Mouse (Mus musculus) embryonic facial prominence, embryonic 14.5 days (tissue): ENCODE measurements around the gene Srgap1. TPM values are rescaled to one million over a fixed set of nuclear protein-coding genes. Genes with fewer than 3 reads are reported as not detected.
A peak's percentile ranks its signal among the peaks of the same experiment; 100 is the strongest.

ENCODE experiments used
- ATAC-seq: fragments of 200-750 bp; cut with Nextera tagmentation; 2 replicates; pipeline ENCODE4 v1.8.0; 2017; ENCODE audit warnings: low read depth, moderate number of reproducible peaks, moderate TSS enrichment
- DNase-seq: peaks from one replicate; pipeline ENCODE4 v3.0.0-alpha.2; 2015; ENCODE audit warnings: low spot score
- H3K27ac ChIP-seq: fragments of 300-500 bp; sonication (generic); replicated peaks from 2 replicates; pipeline ENCODE4 v1.5.1; 2014; ENCODE audit warnings: low read depth, mild to moderate bottlenecking, low read length, moderate library complexity
- H3K27me3 ChIP-seq: fragments of 300-500 bp; sonication (generic); replicated peaks from 2 replicates; pipeline ENCODE4 v1.6.1; 2014; ENCODE audit warnings: low read length; ENCODE audit not compliant: control insufficient read depth, insufficient read depth
- H3K36me3 ChIP-seq: fragments of 300-500 bp; sonication (generic); 2 replicates; pipeline ENCODE4 v1.6.1; 2014; ENCODE audit warnings: low read length, mixed read lengths; ENCODE audit not compliant: control insufficient read depth, insufficient read depth
- H3K4me1 ChIP-seq: fragments of 300-500 bp; sonication (generic); 2 replicates; pipeline ENCODE4 v1.6.1; 2014; ENCODE audit warnings: antibody characterized with exemption, low read length; ENCODE audit not compliant: control insufficient read depth, insufficient read depth
- H3K4me2 ChIP-seq: fragments of 300-500 bp; sonication (generic); 2 replicates; pipeline ENCODE4 v1.6.1; 2014; ENCODE audit warnings: low read depth, mild to moderate bottlenecking, low read length, moderate library complexity, mixed read lengths
- H3K4me3 ChIP-seq: fragments of 300-500 bp; sonication (generic); 2 replicates; pipeline ENCODE4 v1.5.1; 2014; ENCODE audit warnings: low read depth, mild to moderate bottlenecking, low read length
- H3K9ac ChIP-seq: fragments of 300-500 bp; sonication (generic); 2 replicates; pipeline ENCODE4 v1.6.1; 2014; ENCODE audit warnings: low read depth, mild to moderate bottlenecking, low read length, moderate library complexity, mixed read lengths
- H3K9me3 ChIP-seq: fragments of 300-500 bp; sonication (generic); 2 replicates; pipeline ENCODE4 v1.6.1; 2016; ENCODE audit warnings: low read length; ENCODE audit not compliant: control insufficient read depth
- WGBS: fragments of 180-500 bp; shearing (Covaris S2); extraction: QIAGEN DNeasy Blood & Tissue Kit; methylation state at CpG from one replicate; pipeline ENCODE4 v1.1.7; 2014; 5-methylcytosine and 5-hydroxymethylcytosine counted together
- polyA plus RNA-seq: library from polyadenylated mRNA; unstranded; fragments of >200 nt; fragmentation: Nextera tagmentation; extraction: Ambion mirVana; gene quantifications from 2 replicates; pipeline ENCODE4 v1.2.1, GENCODE M21; 2014

Gene Srgap1
- polyA plus RNA-seq, 1 experiment from 2014 or later, result 11.1 TPM

- Histone ChIP-seq H3K36me3 (no peaks in the 10 kb centered on the region), H3K4me3 (no peak overlapping the region), H3K27me3 (no peaks in the 10 kb centered on the region), H3K9ac (no peak overlapping the region), H3K27ac (peak overlapping the region; percentile 35; the same call in 1 of the 2 replicates), H3K4me2 (peak overlapping the region; percentile 25), H3K4me1 (peaks cover 23% of the 10 kb centered on the region), H3K9me3 (no peaks in the 10 kb centered on the region)
- WGBS, result 29% methylated on average over 12 of the region's 12 CpGs
- peak; percentile 43 for ATAC-seq
- DNase-seq, result peak; percentile 81
Measured at GRCm38 (mm10) chr10:122008731-122009391, 38.3 kb downstream of the Srgap1 start.

- 53% methylated on average over 2 of the region's 2 CpGs for WGBS
- Histone ChIP-seq H3K9ac (no peak overlapping the region), H3K27me3 (no peaks in the 10 kb centered on the region), H3K4me1 (peaks cover 23% of the 10 kb centered on the region), H3K36me3 (no peaks in the 10 kb centered on the region), H3K9me3 (no peaks in the 10 kb centered on the region), H3K27ac (peak overlapping the region; percentile 31; the same call in 1 of the 2 replicates), H3K4me3 (no peak overlapping the region), H3K4me2 (peak overlapping the region; percentile 25; the same call in 1 of the 2 replicates)
- ATAC-seq (peak; percentile 21; the same call in 1 of the 2 replicates), DNase-seq (no peak)
Measured at GRCm38 (mm10) chr10:122008370-122008730, 38.8 kb downstream of the Srgap1 start.

GRCm38 (mm10) chr10:122006606-122007005 is 40.5 kb downstream of the Srgap1 start:
- ATAC-seq, result no peak
- H3K4me2 ChIP-seq, result no peak overlapping the region
- no peaks in the 10 kb centered on the region for H3K36me3 ChIP-seq
- no peaks in the 10 kb centered on the region for H3K9me3 ChIP-seq
- 53% methylated on average over 5 of the region's 5 CpGs for WGBS
- no peaks in the 10 kb centered on the region for H3K27me3 ChIP-seq
- no peak overlapping the region for H3K27ac ChIP-seq
- no peak for DNase-seq
- no peak overlapping the region for H3K4me3 ChIP-seq
- no peak overlapping the region for H3K9ac ChIP-seq
- H3K4me1 ChIP-seq, result peaks cover 23% of the 10 kb centered on the region

- Histone ChIP-seq H3K4me3 (no peak overlapping the region), H3K27ac (no peak overlapping the region), H3K9ac (no peak overlapping the region), H3K4me2 (no peak overlapping the region), H3K36me3 (no peaks in the 10 kb centered on the region), H3K27me3 (no peaks in the 10 kb centered on the region), H3K9me3 (no peaks in the 10 kb centered on the region), H3K4me1 (peaks cover 23% of the 10 kb centered on the region)
- 73% methylated on average over 6 of the region's 6 CpGs for WGBS
- DNase-seq, result no peak
- ATAC-seq, result no peak
Measured at GRCm38 (mm10) chr10:122006151-122006550, 41.0 kb downstream of the Srgap1 start.

GRCm38 (mm10) chr10:122005560-122005959 is 41.6 kb downstream of the Srgap1 start:
- H3K4me2 ChIP-seq, result no peak overlapping the region

GRCm38 (mm10) chr10:122002930-122003329 is 44.2 kb downstream of the Srgap1 start:
- Histone ChIP-seq H3K4me1 (peaks cover 15% of the 10 kb centered on the region; the same call in 1 of the 2 replicates), H3K27ac (no peak overlapping the region), H3K4me3 (no peak overlapping the region), H3K4me2 (no peak overlapping the region), H3K9me3 (no peaks in the 10 kb centered on the region), H3K27me3 (no peaks in the 10 kb centered on the region), H3K36me3 (no peaks in the 10 kb centered on the region), H3K9ac (no peak overlapping the region)
- DNase-seq, result no peak
- ATAC-seq, result no peak
- WGBS, result 80% methylated on average over 6 of the region's 6 CpGs

More at GRCm38 (mm10) chr10:122005560-122005959, 41.6 kb downstream of the Srgap1 start:
- Histone ChIP-seq H3K27ac (no peak overlapping the region), H3K4me1 (peaks cover 23% of the 10 kb centered on the region), H3K27me3 (no peaks in the 10 kb centered on the region), H3K36me3 (no peaks in the 10 kb centered on the region), H3K9ac (no peak overlapping the region), H3K9me3 (no peaks in the 10 kb centered on the region), H3K4me3 (no peak overlapping the region)
- DNase-seq (no peak), ATAC-seq (no peak)
- WGBS, result 34% methylated on average over 6 of the region's 6 CpGs

- Histone ChIP-seq H3K4me1 (0 out of 2 replicates have a peak, but pooled peaks cover 6% of the 10 kb centered on the region), H3K4me3 (no peak overlapping the region), H3K4me2 (no peak overlapping the region), H3K27me3 (no peaks in the 10 kb centered on the region), H3K9me3 (no peaks in the 10 kb centered on the region), H3K9ac (no peak overlapping the region), H3K36me3 (no peaks in the 10 kb centered on the region), H3K27ac (no peak overlapping the region)
- WGBS, result 61% methylated on average over 7 of the region's 7 CpGs
- DNase-seq (no peak), ATAC-seq (no peak)
Measured at GRCm38 (mm10) chr10:121998806-121999205, 48.3 kb downstream of the Srgap1 start.

GRCm38 (mm10) chr10:121996500-121996899 is 50.6 kb downstream of the Srgap1 start:
- WGBS, result 86% methylated on average over 4 of the region's 4 CpGs
- no peak overlapping the region for H3K9ac ChIP-seq
- no peak for ATAC-seq
- H3K4me2 ChIP-seq, result no peak overlapping the region
- no peak for DNase-seq
- no peak overlapping the region for H3K27ac ChIP-seq
- H3K27me3 ChIP-seq, result no peaks in the 10 kb centered on the region
- no peak overlapping the region for H3K4me3 ChIP-seq
- no peaks in the 10 kb centered on the region for H3K9me3 ChIP-seq
- H3K36me3 ChIP-seq, result no peaks in the 10 kb centered on the region
- 0 out of 2 replicates have a peak, but pooled peaks cover 6% of the 10 kb centered on the region for H3K4me1 ChIP-seq

- Histone ChIP-seq H3K9ac (no peak overlapping the region), H3K36me3 (no peaks in the 10 kb centered on the region), H3K4me2 (no peak overlapping the region), H3K4me3 (no peak overlapping the region), H3K9me3 (no peaks in the 10 kb centered on the region), H3K27ac (no peak overlapping the region), H3K4me1 (0 out of 2 replicates have a peak, but pooled peaks cover 6% of the 10 kb centered on the region), H3K27me3 (no peaks in the 10 kb centered on the region)
- ATAC-seq, result no peak
- no peak for DNase-seq
- WGBS, result 53% methylated on average over 4 of the region's 4 CpGs
Measured at GRCm38 (mm10) chr10:121995448-121995847, 51.7 kb downstream of the Srgap1 start.
